Mouse (Mus musculus) T-cell, adult 66 days (primary cell): Measurements from ENCODE around the gene Furin. TPM values are rescaled to one million over a fixed set of nuclear protein-coding genes. Genes with fewer than 3 reads are reported as not detected.

Source experiments
- total RNA-seq, 2 experiments: library from RNA; stranded (reverse); gene quantifications; 3 replicates in 1 of 2; 4 replicates in 1 of 2; pipeline ENCODE4 v1.2.4; 2023

The Furin gene
- 10 to 100 TPM; 73.1 to 73.7 TPM for total RNA-seq

GRCm38 (mm10) chr7:80405188-80405695 is at the start of gene Furin:
Furin (minus strand) TSS chr7:80405436.

GRCm38 (mm10) chr7:80387633-80388543 is 17.3 kb downstream of the Furin start, which contains the start of gene Fes:
Fes (minus strand) TSS chr7:80387946.

GRCm38 (mm10) chr7:80371041-80371751 is 34.0 kb downstream of the Furin start, which contains the start of gene Man2a2:
Man2a2 (minus strand) TSS chr7:80371375.

GRCm38 (mm10) chr7:80342858-80343257 is 62.4 kb downstream of the Furin start, which contains the start of gene Hddc3:
Hddc3 (plus strand) TSS chr7:80343104.

GRCm38 (mm10) chr7:80340793-80341192 is 64.4 kb downstream of the Furin start, which contains the start of gene Unc45a:
Unc45a (minus strand) TSS chr7:80341005.

Other genes starting within 250 kb of the Furin start
- gene Sema4b, start 218.6 kb downstream of the Furin start, total RNA-seq: 10 to 100 TPM; 49.1 to 50.8 TPM
- gene Cib1, start 172.6 kb downstream of the Furin start, total RNA-seq: 10 to 100 TPM; 46.9 to 58.5 TPM
- 1 to 10 TPM; 6.9 to 8.1 TPM for gene Gdpgp1, start 172.6 kb downstream of the Furin start, total RNA-seq
- 1 to 10 TPM in 1 of 2 experiments, under 1 TPM in 1; 0.41 to 1.0 TPM for gene Ttll13, start 159.1 kb downstream of the Furin start, total RNA-seq
- gene Ngrn, start 144.2 kb downstream of the Furin start, total RNA-seq: 10 to 100 TPM; 21.1 to 21.8 TPM
- 10 to 100 TPM; 30.0 to 36.6 TPM for gene Vps33b, start 135.8 kb downstream of the Furin start, total RNA-seq
- 1 to 10 TPM; 7.9 to 8.1 TPM for gene Prc1, start 111.0 kb downstream of the Furin start, total RNA-seq
- 10 to 100 TPM; 31.3 to 36.6 TPM for gene Rccd1, start 81.0 kb downstream of the Furin start, total RNA-seq
- 100 to 1,000 TPM; 114 to 117 TPM for gene Unc45a, start 64.4 kb downstream of the Furin start, total RNA-seq
- 1 to 10 TPM; 7.5 to 8.3 TPM for gene Hddc3, start 62.3 kb downstream of the Furin start, total RNA-seq
- 100 to 1,000 TPM; 101 to 118 TPM for gene Man2a2, start 34.1 kb downstream of the Furin start, total RNA-seq
- 10 to 100 TPM in 1 of 2 experiments, 1 to 10 TPM in 1; 5.2 to 11.5 TPM for gene Fes, start 17.5 kb downstream of the Furin start, total RNA-seq
- 10 to 100 TPM; 14.0 to 15.6 TPM for gene Blm, start 129.7 kb upstream of the Furin start, total RNA-seq